Mouse (Mus musculus) kidney, embryonic 14.5 days (tissue): ENCODE measurements around the gene Hoxd9. TPM values are rescaled to one million over a fixed set of nuclear protein-coding genes. Genes with fewer than 3 reads are reported as not detected.

Experiments used
- ATAC-seq: fragments of 200-750 bp; cut with Nextera tagmentation; 2 replicates; pipeline ENCODE4 v1.8.0; 2017; ENCODE audit warnings: moderate number of reproducible peaks, mild to moderate bottlenecking, moderate TSS enrichment, moderate library complexity; ENCODE audit not compliant: low FRiP score, low TSS enrichment
- H3K27ac ChIP-seq: fragments of 300-500 bp; sonication (generic); 2 replicates; pipeline ENCODE4 v1.5.1; 2014; ENCODE audit warnings: low read depth, mild to moderate bottlenecking, low read length, moderate library complexity, mixed read lengths
- H3K27me3 ChIP-seq: fragments of 300-500 bp; sonication (generic); 2 replicates; pipeline ENCODE4 v1.6.1; 2014; ENCODE audit warnings: mild to moderate bottlenecking, low read length; ENCODE audit not compliant: control insufficient read depth, insufficient read depth
- H3K36me3 ChIP-seq: fragments of 300-500 bp; sonication (generic); 2 replicates; pipeline ENCODE4 v1.6.1; 2014; ENCODE audit warnings: low read length, mixed read lengths; ENCODE audit not compliant: control insufficient read depth, insufficient read depth
- H3K4me1 ChIP-seq: fragments of 300-500 bp; sonication (generic); 2 replicates; pipeline ENCODE4 v1.6.1; 2014; ENCODE audit warnings: low read length, mixed read lengths; ENCODE audit not compliant: control insufficient read depth, insufficient read depth
- H3K4me2 ChIP-seq: fragments of 300-500 bp; sonication (generic); replicated peaks from 2 replicates; pipeline ENCODE4 v1.6.1; 2014; ENCODE audit warnings: low read depth, mild to moderate bottlenecking, low read length
- H3K4me3 ChIP-seq: fragments of 300-500 bp; sonication (generic); 2 replicates; pipeline ENCODE4 v1.5.1; 2014; ENCODE audit warnings: mild to moderate bottlenecking, low read length
- H3K9ac ChIP-seq: fragments of 300-500 bp; sonication (generic); 2 replicates; pipeline ENCODE4 v1.6.1; 2014; ENCODE audit warnings: low read depth, mild to moderate bottlenecking, low read length, moderate library complexity
- H3K9me3 ChIP-seq: fragments of 300-500 bp; sonication (generic); 2 replicates; pipeline ENCODE4 v1.6.1; 2016; ENCODE audit warnings: low read length; ENCODE audit not compliant: control insufficient read depth
- WGBS: fragments of 180-500 bp; shearing (Covaris S2); extraction: QIAGEN DNeasy Blood & Tissue Kit; methylation state at CpG from one replicate; pipeline ENCODE4 v1.1.7; 2014; 5-methylcytosine and 5-hydroxymethylcytosine counted together
- polyA plus RNA-seq: library from polyadenylated mRNA; unstranded; fragments of >200 nt; fragmentation: Nextera tagmentation; extraction: Ambion mirVana; gene quantifications from 2 replicates; pipeline ENCODE4 v1.2.1, GENCODE M21; 2014

Hoxd9 gene
- polyA plus RNA-seq, 1 experiment from 2014 or later = 36.2 TPM

DNA sequence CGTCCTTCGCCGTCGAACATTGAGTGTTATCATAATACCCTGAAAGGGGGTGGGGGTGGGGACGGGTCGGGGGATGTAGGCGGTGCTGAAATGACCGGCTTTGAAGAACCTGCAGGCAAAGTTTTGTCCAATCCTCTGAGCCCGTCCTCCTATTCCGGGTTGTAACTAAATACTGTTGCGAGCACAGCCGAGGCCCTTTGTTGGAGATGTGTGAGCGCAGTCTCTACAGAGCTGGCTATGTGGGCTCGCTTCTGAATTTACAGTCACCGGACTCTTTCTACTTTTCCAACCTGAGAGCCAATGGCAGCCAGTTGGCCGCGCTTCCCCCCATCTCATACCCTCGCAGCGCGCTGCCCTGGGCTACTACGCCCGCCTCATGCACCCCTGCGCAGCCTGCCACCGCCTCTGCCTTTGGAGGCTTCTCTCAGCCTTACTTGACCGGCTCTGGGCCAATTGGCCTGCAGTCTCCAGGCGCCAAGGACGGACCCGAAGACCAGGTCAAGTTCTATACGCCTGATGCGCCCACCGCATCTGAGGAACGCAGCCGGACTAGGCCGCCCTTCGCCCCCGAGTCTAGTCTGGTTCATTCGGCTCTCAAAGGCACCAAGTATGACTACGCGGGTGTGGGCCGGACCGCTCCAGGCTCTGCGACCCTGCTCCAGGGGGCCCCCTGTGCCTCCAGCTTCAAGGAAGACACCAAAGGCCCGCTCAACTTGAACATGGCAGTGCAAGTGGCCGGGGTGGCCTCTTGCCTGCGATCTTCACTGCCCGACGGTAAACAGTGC, 22.5 kb upstream of the Hoxd9 start, which contains the start of gene Hoxd12:
Gene Hoxd12, plus strand, starts transcription at position 133 of the 785 bp plus-strand sequence.
- peak within 1 kb of the TSS; percentile 46 for H3K4me2 ChIP-seq
- H3K4me1 ChIP-seq = peaks cover 34% of the 10 kb centered on the region
- peak within 1 kb of the TSS; percentile 29 for H3K4me3 ChIP-seq
- no peaks in the 10 kb centered on the region for H3K36me3 ChIP-seq
- H3K9me3 ChIP-seq = no peaks in the 10 kb centered on the region
- peaks cover 42% of the 10 kb centered on the region for H3K27me3 ChIP-seq
- peak within 1 kb of the TSS; percentile 58 for H3K9ac ChIP-seq
- H3K27ac ChIP-seq = peak within 1 kb of the TSS; percentile 77
- WGBS = 4% methylated on average over 47 of the region's 47 CpGs
- ATAC-seq = peak; percentile 18

DNA sequence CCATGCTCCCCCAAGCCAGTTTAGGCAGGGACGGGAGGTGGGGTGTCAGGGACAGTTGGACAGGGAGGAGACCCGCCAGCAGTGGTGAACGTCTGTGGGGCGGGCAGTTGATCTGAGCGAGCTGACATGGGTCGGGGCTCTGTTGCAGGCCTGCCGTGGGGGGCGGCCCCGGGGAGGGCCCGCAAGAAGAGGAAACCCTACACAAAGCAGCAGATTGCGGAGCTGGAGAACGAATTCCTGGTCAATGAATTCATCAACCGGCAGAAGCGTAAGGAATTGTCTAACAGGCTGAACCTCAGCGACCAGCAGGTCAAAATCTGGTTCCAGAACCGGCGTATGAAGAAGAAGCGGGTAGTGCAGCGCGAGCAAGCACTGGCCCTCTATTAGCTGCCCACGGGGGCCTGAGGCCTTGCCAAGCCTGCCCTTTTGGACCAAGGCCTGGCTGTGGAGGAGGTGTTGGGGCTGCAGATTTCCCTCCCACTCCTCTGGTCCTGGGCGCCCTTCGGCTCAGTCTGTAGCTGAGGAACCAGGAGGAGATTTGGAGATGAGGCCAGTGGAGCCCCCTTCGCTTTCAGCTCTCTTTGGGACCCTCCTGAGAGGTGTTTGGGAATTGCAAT, 21.8 kb upstream of the Hoxd9 start:
- no peaks in the 10 kb centered on the region for H3K36me3 ChIP-seq
- H3K27ac ChIP-seq = peak overlapping the region; percentile 77
- peaks cover 45% of the 10 kb centered on the region for H3K27me3 ChIP-seq
- 11% methylated on average over 24 of the region's 24 CpGs for WGBS
- no peak for ATAC-seq
- H3K4me1 ChIP-seq = peaks cover 34% of the 10 kb centered on the region
- peak overlapping the region; percentile 58 for H3K9ac ChIP-seq
- H3K4me3 ChIP-seq = peak overlapping the region; percentile 29
- H3K9me3 ChIP-seq = no peaks in the 10 kb centered on the region
- peak overlapping the region; percentile 46 for H3K4me2 ChIP-seq

DNA sequence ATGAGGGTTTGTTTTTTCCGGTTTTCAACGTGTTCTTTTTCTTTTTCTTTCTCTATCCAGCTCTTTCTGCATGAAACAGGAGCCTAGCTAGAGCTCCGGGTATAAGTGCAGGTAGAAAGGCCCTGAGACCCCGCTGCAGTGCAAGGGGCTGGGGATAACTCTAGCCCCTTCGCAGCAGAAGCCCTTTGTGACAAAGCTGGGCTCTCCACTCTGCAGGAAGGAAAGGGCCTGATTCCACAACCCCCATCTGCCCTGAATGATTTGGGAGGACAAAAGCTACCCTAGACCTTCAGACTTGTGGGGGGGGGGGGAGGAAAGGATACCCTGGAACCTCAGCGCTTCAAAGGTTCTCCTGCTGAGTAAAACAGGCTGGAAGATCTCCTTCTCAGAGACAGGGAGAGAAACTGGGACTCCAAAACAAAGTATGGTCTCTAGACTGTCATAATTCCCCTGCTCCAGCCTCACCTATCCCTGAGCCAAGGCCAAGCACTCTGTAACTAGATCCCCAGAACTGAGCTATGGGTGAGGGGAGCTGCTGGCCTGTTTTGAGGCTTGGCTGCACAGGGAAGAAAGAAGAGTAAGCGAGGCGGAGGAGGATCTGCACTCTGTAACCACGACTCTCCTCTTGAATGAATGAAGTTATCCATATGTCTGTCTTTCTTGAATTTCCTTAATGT, 21.0 kb upstream of the Hoxd9 start:
- Histone ChIP-seq H3K9ac (peak overlapping the region; percentile 58), H3K27ac (peak overlapping the region; percentile 77), H3K4me2 (peak overlapping the region; percentile 46), H3K4me1 (peaks cover 34% of the 10 kb centered on the region), H3K27me3 (peaks cover 43% of the 10 kb centered on the region), H3K9me3 (no peaks in the 10 kb centered on the region), H3K4me3 (peak overlapping the region; percentile 29; the same call in 1 of the 2 replicates), H3K36me3 (no peaks in the 10 kb centered on the region)
- WGBS = 11% methylated on average over 9 of the region's 9 CpGs
- peak; percentile 66 for ATAC-seq

DNA sequence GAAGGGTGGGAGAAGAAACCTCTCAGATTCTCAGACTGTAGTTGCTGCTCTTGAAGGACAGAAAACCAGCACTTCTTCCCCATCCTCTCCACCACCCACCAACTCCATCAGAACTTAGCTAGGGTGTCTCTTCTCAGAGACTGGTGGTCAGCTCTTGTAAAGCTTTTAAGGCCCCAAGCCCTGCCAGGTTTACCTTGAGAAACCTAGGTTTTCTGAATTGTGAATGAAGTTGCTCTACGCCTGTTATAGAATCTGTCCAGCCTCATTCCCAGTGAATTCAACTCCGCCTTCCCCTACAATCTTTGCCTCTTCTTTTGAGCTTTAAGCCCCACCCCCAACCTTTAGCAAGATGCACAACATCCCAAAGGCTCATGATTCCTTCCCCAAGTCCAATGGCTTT, 20.4 kb upstream of the Hoxd9 start:
- WGBS = 34% methylated on average over 2 of the region's 2 CpGs
- Histone ChIP-seq H3K27me3 (peaks cover 41% of the 10 kb centered on the region), H3K9ac (no peak overlapping the region), H3K9me3 (no peaks in the 10 kb centered on the region), H3K4me3 (peak overlapping the region; percentile 6; the same call in 1 of the 2 replicates), H3K27ac (peak overlapping the region; percentile 77; the same call in 1 of the 2 replicates), H3K36me3 (no peaks in the 10 kb centered on the region), H3K4me1 (peaks cover 34% of the 10 kb centered on the region), H3K4me2 (peak overlapping the region; percentile 10)
- ATAC-seq = no peak

DNA sequence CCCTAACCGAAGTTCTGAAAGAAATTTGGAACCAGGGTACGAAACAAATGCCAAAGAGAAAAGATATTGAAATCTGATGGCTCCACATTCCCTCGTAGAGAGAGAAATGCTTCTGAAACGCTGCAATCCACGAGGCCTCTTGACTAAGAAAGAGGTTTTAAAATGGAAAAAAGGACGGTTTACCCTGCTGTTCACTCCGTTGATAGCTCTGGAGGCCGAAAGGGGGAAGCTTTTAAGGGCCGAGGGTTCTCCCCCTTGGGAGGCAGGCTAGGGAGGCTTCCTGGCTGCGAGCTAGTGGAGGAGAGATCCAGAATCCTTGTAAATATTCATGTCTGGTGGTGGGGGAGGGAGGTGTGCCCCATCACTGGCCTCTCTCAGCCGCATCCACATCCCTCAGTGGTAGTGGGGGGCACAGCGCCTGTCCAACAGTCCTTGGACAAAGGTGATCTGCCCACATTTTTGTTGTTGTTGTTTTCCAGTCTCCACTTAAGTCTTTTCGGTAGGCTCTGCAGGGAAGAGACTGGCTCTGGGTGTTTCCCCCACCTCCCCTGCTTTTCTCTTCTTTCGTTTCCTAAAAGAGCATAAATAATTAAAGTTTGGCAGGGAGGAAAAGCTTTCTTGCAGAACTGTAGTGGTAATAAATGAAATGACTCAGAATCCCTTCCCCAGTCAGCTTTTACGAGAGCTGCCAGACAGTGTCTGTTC, 18.5 kb upstream of the Hoxd9 start, which contains the start of gene Hoxd11:
Gene Hoxd11, plus strand, starts transcription at position 667 of the 705 bp plus-strand sequence.
- Histone ChIP-seq H3K4me2 (peak within 1 kb of the TSS; percentile 85), H3K27ac (peak within 1 kb of the TSS; percentile 97), H3K27me3 (peaks cover 43% of the 10 kb centered on the region), H3K4me3 (peak within 1 kb of the TSS; percentile 85), H3K9me3 (no peaks in the 10 kb centered on the region), H3K4me1 (peaks cover 34% of the 10 kb centered on the region), H3K9ac (peak within 1 kb of the TSS; percentile 99), H3K36me3 (0 out of 2 replicates have a peak, but pooled peaks cover 1% of the 10 kb centered on the region)
- 2% methylated on average over 15 of the region's 15 CpGs for WGBS
- no peak for ATAC-seq

DNA sequence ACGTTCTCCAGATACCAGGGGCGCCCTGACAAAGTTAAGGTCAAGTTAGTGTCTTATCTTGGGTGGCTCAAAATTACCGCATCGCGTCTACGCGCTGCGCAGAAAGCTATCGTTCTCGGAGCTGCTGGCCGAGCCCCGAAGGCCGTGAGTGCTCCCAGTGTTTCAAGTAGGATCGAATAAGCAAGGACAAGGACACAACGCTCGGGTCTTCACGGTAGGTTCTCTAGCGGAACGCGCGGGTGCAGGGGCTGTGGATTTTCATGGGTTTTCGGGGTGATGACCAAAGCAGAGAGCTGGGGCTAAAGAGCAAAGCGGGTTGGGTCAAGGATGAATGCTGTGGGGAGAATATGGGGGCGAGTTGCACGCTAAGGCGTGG, 17.9 kb upstream of the Hoxd9 start:
- H3K9me3 ChIP-seq = no peaks in the 10 kb centered on the region
- 0 out of 2 replicates have a peak, but pooled peaks cover 2% of the 10 kb centered on the region for H3K36me3 ChIP-seq
- H3K4me2 ChIP-seq = peak overlapping the region; percentile 85
- peaks cover 30% of the 10 kb centered on the region for H3K4me1 ChIP-seq
- H3K9ac ChIP-seq = peak overlapping the region; percentile 99
- peaks cover 38% of the 10 kb centered on the region for H3K27me3 ChIP-seq
- under 1% methylated on average over 26 of the region's 26 CpGs for WGBS
- peak overlapping the region; percentile 97 for H3K27ac ChIP-seq
- no peak for ATAC-seq
- peak overlapping the region; percentile 85 for H3K4me3 ChIP-seq

DNA sequence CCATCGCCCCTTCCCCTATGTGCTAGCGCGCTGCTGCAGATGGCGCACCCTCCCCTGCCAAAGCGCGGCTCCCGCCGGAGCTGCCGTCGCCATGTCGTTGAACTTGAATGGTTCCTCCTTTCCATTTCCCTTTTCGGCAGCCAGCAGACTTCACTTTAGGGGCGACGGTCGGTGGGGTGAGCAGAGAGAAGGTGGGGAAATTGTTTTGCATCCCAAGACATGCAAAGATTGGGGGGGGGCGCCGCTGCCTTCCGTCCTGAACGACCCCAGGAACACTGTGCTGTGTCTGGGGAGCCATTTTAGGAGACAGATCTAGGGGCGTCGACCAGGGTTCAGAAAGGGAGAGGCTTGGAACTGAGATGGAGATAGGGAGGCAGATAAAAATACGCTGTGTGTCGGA, 17.5 kb upstream of the Hoxd9 start:
- Histone ChIP-seq H3K9me3 (no peaks in the 10 kb centered on the region), H3K4me3 (peak overlapping the region; percentile 85), H3K27ac (peak overlapping the region; percentile 97), H3K27me3 (peaks cover 35% of the 10 kb centered on the region), H3K4me1 (peaks cover 29% of the 10 kb centered on the region), H3K36me3 (0 out of 2 replicates have a peak, but pooled peaks cover 2% of the 10 kb centered on the region), H3K4me2 (peak overlapping the region; percentile 85), H3K9ac (peak overlapping the region; percentile 99)
- no peak; the same call in 1 of the 2 replicates for ATAC-seq
- WGBS = 1% methylated on average over 23 of the region's 23 CpGs
